Mouse (Mus musculus) lung, adult 2 months (tissue): Measurements from ENCODE around the gene Mcrip2. TPM values are rescaled to one million over a fixed set of nuclear protein-coding genes. Genes with fewer than 3 reads are reported as not detected.

ENCODE experiments used
- DNase-seq: peaks from one replicate; pipeline ENCODE4 v3.0.0; 2022
- H3K4me1 ChIP-seq: fragments of 200-500 bp; 2 replicates; pipeline ENCODE4 v1.6.1; 2011; ENCODE audit warnings: low read length; ENCODE audit not compliant: control insufficient read depth, insufficient read depth
- H3K4me3 ChIP-seq: fragments of 200-500 bp; replicated peaks from 2 replicates; pipeline ENCODE3; 2011; ENCODE audit warnings: low read depth, mild to moderate bottlenecking, control low read depth, low read length; ENCODE audit errors: extremely low read depth
- CTCF ChIP-seq: fragments of 200-500 bp; IDR thresholded peaks from 2 replicates; pipeline ENCODE4 v1.5.1; 2011; ENCODE audit warnings: mild to moderate bottlenecking, low read length, control low read depth; ENCODE audit not compliant: insufficient read depth
- POLR2A ChIP-seq: fragments of 200-500 bp; IDR thresholded peaks from 2 replicates; pipeline ENCODE4 v1.6.1; 2011; ENCODE audit warnings: low read depth, mild to moderate bottlenecking, control low read depth, low read length, borderline replicate concordance; ENCODE audit errors: extremely low read depth
- WGBS: fragments of 180-500 bp; shearing (Covaris S2); methylation state at CpG from one replicate; pipeline ENCODE4 v1.1.7; 2018; 5-methylcytosine and 5-hydroxymethylcytosine counted together
- polyA plus RNA-seq: library from polyadenylated mRNA; depleted of rRNA; stranded (reverse); fragments of >200 nt; gene quantifications from 2 replicates; pipeline ENCODE4 v1.2.3, GENCODE M21; 2012

Gene Mcrip2
- polyA plus RNA-seq, 1 experiment = 22.7 TPM

DNA sequence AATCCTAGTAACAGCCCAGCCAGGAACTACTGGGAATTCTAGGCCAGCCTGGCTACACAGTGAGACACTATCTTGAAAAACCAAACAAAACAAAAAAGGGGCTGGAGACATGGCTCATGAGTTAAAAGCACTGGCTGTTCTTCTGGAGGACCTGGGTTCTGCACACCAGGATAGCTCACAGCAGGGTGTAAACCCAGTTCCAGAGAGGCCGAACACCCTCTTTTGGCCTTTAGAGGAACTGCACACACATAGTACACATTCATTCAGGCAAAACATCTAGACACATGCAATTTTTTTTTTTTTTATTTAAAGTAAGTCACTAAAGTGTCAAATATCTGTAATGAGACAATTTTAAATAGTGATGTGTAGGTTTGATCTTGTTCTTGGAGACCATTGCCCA is 31.6 kb upstream of the Mcrip2 start:
- Histone ChIP-seq H3K4me3 (no peak overlapping the region), H3K4me1 (no peaks in the 10 kb centered on the region)
- TF ChIP-seq POLR2A = no peak
- no peak for TF ChIP-seq CTCF
- 96% methylated on average over 1 of the region's 1 CpGs for WGBS
- DNase-seq = no peak

DNA sequence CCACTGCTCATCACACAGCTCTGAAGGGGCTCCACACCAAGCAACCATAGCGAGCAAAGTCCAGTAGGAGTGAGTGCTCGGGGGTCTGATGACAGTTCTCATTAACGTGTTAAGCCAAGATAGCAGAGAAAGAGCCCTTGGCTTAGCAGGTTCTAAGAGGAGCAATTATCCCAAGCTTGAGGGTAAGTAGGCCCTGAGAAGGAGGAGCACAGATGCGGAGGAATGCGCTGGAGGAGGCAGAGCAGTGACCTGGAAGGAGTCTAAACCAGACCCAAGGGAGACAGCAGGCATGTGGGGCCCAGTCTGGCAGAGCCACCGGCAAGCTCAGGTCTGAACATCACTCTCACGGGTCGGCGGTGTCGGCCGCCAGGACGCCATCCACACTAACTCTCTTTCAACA is 27.3 kb upstream of the Mcrip2 start:
- H3K4me1 ChIP-seq = peaks cover 3% of the 10 kb centered on the region; the same call in 1 of the 2 replicates
- no peak overlapping the region for H3K4me3 ChIP-seq
- no peak for TF ChIP-seq POLR2A
- TF ChIP-seq CTCF = no peak
- DNase-seq = no peak
- 73% methylated on average over 12 of the region's 12 CpGs for WGBS

DNA sequence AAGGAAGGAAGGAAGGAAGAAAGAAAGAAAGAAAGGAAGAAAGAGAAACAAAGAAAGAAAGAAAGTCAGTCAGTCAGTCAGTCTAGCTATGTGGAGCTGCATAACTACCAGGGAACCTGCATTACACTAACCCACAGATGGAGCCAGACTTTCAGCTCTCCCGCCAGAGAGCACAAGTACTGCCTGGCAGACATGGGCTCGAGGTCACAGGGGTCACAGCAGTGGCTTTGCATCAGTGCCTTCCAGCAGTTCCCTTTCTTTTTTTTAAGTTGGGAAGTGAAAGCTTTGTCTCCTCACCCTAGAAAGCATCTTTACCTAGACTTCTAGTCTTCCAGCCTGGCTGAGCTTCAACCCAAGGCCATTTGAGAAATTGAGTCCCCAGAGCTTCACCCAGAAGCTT is 26.9 kb upstream of the Mcrip2 start:
- TF ChIP-seq CTCF (no peak), POLR2A (no peak)
- no peak for DNase-seq
- H3K4me3 ChIP-seq = no peak overlapping the region
- H3K4me1 ChIP-seq = peaks cover 3% of the 10 kb centered on the region; the same call in 1 of the 2 replicates
- WGBS = 49% methylated on average over 2 of the region's 2 CpGs

DNA sequence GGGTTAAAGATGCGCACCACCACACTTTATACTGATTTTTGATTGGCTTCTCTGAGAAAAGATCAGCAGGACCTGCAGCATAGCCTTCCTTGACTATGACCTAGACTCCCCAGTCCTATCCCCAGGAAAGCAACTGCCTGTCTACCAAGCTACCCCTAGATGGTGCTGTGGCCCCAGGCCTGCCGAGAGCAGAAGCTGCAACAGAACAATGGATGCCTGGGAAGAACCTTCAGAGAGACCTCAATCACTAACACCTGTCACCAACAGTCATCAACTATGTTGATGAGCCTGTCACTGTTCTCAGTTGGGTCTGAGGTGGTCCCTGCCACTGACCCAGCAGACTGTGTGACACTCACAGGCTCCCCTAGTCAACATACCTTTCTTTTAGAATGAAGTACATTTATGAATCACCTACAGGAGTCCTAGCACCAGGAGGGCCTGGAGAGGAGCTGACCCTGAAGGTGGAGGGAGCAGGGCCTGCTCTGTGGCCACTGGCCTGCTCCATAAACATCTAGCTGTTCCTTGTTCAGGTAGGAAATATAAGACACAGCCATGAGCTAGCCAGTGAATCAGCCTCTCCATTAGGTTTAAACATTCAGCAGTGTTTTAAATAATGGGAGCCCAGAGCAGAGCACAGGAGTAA is 25.5 kb upstream of the Mcrip2 start:
- WGBS = 30% methylated on average over 2 of the region's 2 CpGs
- Histone ChIP-seq H3K4me3 (no peak overlapping the region), H3K4me1 (peaks cover 3% of the 10 kb centered on the region; the same call in 1 of the 2 replicates)
- TF ChIP-seq CTCF = peak; percentile 99
- TF ChIP-seq POLR2A = no peak
- DNase-seq = peak; percentile 59

DNA sequence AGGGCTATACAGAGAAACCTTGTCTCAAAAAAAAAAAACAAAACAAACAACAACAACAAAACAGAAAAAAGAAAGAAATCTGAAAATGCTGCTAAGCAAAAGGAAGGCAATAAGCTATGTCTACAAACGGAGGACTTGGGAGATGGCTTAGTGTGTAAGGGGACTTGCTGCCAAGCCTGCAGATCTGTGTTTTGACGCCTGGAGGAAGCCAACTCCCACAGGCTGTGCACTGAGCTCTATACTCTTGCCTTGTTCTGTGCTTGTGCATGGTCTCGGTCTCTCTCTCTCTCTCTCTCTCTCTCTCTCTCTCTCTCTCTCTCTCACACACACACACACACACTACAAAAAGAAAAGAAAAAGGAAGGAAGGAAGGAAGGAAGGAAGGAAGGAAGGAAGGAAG is 20.3 kb upstream of the Mcrip2 start:
- peaks cover 4% of the 10 kb centered on the region; the same call in 1 of the 2 replicates for H3K4me1 ChIP-seq
- WGBS = 77% methylated on average over 3 of the region's 3 CpGs
- no peak overlapping the region for H3K4me3 ChIP-seq
- no peak for TF ChIP-seq CTCF
- no peak for TF ChIP-seq POLR2A
- no peak for DNase-seq

DNA sequence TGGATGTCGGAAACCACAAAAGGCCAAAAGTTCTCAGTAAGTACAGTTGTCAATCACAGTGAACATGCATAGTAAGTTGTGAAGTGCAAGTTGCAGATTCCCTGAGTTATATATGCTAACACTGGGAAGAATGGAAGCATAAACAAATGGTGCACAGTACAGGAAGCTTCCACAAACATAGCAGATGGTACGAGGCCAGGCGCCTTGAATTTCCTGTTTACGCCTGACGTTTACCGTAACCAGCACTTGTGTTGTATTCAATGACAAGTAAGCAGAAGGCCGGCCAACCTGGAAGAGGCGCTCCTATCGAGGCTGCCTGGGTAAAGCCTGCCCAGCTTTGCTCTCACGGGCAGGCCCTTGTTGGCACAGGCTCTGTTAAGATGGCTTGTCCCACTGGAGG is 18.9 kb upstream of the Mcrip2 start:
- Histone ChIP-seq H3K4me1 (peaks cover 4% of the 10 kb centered on the region; the same call in 1 of the 2 replicates), H3K4me3 (no peak overlapping the region)
- 50% methylated on average over 10 of the region's 10 CpGs for WGBS
- DNase-seq = no peak
- no peak for TF ChIP-seq CTCF
- TF ChIP-seq POLR2A = no peak

DNA sequence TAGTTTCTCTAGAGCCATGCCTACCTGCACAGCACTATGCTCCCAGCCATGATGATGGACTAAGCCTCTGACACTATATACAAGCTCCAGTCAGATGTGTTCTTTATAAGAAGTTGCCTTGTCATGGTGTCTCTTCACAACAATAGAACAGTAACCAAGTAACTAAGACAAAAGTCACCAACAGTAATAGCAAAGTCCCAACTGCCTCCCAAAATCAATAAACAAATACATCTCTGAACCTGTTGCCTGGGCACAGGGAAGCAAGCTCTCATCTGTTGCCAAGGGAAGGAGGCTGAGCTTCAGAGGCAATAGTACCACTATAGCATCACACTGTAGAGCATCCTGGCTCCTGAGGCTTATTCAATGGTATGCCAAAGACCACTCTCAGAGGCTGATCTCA is 18.2 kb upstream of the Mcrip2 start:
- no peak for DNase-seq
- H3K4me1 ChIP-seq = peaks cover 4% of the 10 kb centered on the region; the same call in 1 of the 2 replicates
- TF ChIP-seq CTCF (no peak), POLR2A (no peak)
- no peak overlapping the region for H3K4me3 ChIP-seq

DNA sequence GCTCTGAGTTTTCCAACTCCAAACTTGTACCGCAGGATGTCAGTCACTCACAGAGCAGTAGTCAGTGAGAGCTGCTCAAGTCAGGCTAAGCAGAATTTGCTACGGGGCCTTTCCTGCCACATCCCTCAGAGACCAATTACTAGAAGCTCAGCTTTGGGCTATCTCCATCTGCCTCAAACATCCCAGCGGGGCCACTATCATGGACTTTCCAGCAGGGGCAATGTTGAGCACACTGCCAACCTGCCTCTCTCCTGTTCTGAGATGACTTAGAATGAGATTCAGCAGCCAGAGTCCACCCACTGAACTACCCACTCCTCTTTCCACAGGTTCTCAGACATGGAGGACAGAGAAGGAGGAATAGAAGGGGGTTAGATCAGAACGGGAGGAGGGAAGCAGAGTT is 17.1 kb upstream of the Mcrip2 start:
- H3K4me3 ChIP-seq = no peak overlapping the region
- no peak for DNase-seq
- H3K4me1 ChIP-seq = peaks cover 4% of the 10 kb centered on the region; the same call in 1 of the 2 replicates
- WGBS = 66% methylated on average over 4 of the region's 4 CpGs
- no peak for TF ChIP-seq POLR2A
- peak; percentile 32; the same call in 1 of the 2 replicates for TF ChIP-seq CTCF

DNA sequence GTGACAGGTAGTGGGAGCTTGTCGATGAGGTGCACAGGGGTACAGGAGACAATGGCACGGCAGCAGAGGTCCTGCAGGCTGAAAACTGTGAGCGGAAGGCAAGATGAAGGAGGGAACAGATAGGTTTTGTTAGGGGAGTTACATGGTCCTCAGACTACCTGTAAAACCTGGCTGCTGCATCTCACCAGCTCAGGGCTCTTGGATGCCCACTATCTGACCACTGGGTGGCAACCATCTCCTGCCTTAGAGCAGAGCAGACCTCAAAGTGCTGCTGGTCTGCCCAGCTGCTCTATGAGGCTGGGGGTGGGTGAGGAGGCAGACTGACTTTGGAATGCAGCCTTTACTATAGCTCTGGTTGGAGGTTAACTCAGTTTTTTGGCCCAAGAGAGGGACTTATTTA is 15.3 kb upstream of the Mcrip2 start:
- Histone ChIP-seq H3K4me1 (peaks cover 4% of the 10 kb centered on the region; the same call in 1 of the 2 replicates), H3K4me3 (no peak overlapping the region)
- WGBS = 90% methylated on average over 3 of the region's 3 CpGs
- no peak for DNase-seq
- TF ChIP-seq CTCF (no peak), POLR2A (no peak)

DNA sequence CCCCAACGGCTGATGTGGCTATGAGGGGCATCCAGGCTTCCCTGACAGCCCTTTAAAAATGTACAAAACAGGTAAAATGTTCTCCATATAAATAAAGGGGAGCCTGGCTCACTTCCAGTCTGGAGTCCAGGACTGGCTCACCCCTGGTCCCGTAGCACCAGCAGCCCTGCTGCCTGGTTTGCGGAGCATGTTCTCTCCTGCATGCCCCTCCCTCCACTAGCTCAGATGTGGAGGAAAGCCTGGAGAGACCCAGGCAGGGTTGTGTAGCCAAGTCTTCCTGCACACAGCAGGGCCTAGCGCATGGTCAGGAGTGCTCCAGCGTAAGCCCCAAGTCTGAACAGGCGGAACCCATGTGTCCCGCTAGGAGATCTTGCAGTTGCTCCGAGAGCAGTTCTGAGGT is 14.7 kb upstream of the Mcrip2 start:
- peaks cover 4% of the 10 kb centered on the region; the same call in 1 of the 2 replicates for H3K4me1 ChIP-seq
- no peak for DNase-seq
- TF ChIP-seq CTCF (no peak), POLR2A (no peak)
- WGBS = 89% methylated on average over 8 of the region's 8 CpGs
- no peak overlapping the region for H3K4me3 ChIP-seq
